Mouse (Mus musculus): ENCODE measurements around the gene Hmcn2.

The Hmcn2 gene

GRCm38 (mm10) chr2:31477234-31478161 lies 163.3 kb downstream of the Hmcn2 start:
- DNase-seq (ENCODE audit: low spot score in 2 of 2) = no peak

DNA sequence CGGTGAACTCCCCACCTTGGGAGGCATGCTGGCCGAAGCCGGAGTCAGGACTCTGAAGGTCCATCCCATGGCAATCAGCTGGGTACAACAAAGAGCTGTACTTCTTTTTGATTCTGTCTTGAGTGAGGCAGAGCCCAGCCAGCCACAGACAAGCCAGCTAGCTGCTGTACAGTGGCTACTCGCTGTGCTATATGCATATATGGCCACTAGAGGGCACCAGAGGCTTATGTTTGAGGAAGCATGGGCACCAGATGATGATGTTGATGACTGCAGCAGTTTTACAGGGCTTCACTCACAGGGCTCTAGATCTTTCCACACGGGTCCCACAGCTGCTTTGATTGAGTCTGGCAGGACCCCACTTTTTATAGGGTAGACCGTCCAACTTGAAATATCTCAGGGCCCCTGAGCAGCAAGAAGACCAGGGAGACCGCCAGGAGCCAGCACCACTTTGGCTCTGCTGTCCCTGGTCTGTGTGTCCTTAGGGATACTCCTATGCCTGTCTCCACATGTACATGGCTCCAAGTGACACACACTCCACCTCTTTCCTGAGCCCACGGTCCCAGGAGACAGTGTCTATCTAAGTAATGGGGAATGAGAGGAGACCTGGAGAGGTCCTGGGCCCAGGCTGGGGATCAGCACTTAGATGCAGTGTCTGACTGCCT lies 168.8 kb downstream of the Hmcn2 start:
- DNase-seq (ENCODE audit: low spot score in 2 of 2) = peak; percentile 69 to 88

- peak; percentile 67 to 70 for DNase-seq (ENCODE audit: low spot score in 2 of 2)
These were observed 170.0 kb downstream of the Hmcn2 start for GRCm38 (mm10) chr2:31484187-31484586.

DNA sequence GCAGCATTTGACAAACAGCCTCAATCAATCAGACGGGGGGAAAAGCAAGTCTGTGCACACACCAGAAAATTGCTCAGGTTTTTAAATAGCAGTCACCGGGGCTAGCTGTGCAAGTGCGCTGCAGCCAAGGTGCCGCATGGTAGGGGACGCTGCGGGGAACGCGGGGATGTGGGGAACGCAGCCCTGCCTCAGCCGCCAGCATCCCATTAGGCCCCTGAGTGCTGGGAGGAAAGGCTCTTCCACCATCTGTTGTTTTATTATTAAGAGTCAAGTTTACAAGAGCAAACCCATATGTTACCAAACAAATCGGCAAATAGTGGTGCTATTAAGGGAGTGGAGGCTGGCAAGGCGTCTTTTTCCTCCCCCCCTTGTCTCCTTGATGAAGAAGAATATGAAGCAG lies 175.0 kb downstream of the Hmcn2 start:
- no peak for DNase-seq (ENCODE audit: low spot score in 2 of 2)

- DNase-seq (ENCODE audit: low spot score in 2 of 2) = no peak
These were observed 176.3 kb downstream of the Hmcn2 start for GRCm38 (mm10) chr2:31490556-31490955.

DNA sequence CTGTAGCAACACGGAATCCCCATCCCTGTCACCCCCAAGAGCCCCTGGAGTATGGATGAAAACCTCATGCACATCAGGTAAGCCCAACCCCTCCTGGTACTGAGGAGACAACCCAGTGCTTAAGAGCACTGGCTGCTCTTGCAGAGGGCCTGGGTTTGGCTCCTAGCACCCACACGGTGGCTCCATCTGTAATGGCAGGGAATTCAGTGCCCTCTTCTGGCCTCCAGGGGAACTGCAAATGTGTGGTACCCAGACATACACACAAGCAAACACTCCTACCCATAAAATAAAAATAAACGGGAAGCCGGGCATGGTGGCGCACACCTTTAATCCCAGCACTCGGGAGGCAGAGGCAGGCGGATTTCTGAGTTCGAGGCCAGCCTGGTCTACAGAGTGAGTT lies 178.1 kb downstream of the Hmcn2 start:
- no peak for DNase-seq (ENCODE audit: low spot score in 2 of 2)

DNA sequence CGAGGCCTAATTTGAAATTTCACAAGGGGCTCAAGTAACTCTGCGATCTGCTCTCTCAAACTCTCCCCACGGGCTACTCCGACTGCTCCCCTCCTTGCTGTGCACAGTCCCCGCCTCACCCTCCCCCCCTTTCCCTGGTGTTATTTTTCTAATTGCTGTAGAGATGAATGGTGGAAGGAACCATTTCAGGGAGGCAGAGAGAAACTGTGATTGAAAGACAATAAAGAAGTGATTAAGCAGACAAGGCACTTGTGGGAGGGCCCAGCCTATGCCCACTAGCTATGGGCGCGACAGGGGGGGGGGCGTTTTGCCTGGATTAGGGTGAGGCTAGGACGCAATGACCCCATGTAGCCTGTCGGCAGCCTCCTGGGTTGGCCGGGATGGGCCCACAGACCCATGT lies 179.0 kb downstream of the Hmcn2 start:
- DNase-seq (ENCODE audit: low spot score in 2 of 2) = no peak

DNA sequence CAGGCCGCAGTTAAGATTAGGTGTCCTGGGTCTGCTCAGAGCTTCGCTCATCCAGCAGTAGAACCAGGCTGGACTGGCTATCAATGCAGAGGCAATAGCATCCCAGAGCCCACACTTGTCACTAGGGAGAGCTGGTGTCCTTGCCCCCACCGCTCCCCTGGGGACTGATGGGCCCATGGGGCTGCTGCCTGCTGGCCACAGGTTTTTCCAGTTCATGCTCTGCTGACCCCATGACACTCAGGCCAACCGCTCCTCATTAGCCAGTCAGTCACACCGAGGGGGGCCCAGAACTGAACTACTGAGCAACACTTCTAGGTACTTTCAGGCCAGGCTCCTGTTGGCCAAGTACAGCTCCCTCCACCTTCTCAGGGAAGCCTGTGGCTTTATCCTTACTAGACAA lies 180.1 kb downstream of the Hmcn2 start:
- DNase-seq (ENCODE audit: low spot score in 2 of 2) = no peak

GRCm38 (mm10) chr2:31495046-31495476 lies 180.8 kb downstream of the Hmcn2 start:
- DNase-seq (ENCODE audit: low spot score in 2 of 2) = no peak

- no peak for DNase-seq (ENCODE audit: low spot score in 2 of 2)
These were observed 181.9 kb downstream of the Hmcn2 start for GRCm38 (mm10) chr2:31496141-31496540.

DNA sequence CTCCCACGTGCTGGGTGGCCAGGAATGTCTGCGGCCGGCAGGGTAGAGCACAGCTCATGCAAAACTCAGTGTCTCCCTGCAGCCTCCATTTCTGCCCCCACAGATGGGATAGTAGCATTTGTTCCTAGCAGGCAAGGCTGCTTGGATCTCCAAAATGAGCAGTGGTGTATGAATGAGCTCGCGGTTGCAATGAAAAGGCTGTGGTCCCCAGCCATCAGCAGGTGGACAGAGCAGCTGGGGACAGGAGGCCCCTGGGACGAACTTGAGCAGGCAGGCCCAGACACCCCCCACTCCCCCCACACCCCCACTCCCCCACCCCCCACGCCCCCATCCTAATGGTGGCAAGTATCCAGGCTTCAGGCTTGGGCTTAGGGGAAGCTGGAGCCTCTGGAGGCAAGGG lies 182.9 kb downstream of the Hmcn2 start:
- no peak for DNase-seq (ENCODE audit: low spot score in 2 of 2)

GRCm38 (mm10) chr2:31497635-31498034 lies 183.4 kb downstream of the Hmcn2 start:
- no peak for DNase-seq (ENCODE audit: low spot score in 2 of 2)

DNA sequence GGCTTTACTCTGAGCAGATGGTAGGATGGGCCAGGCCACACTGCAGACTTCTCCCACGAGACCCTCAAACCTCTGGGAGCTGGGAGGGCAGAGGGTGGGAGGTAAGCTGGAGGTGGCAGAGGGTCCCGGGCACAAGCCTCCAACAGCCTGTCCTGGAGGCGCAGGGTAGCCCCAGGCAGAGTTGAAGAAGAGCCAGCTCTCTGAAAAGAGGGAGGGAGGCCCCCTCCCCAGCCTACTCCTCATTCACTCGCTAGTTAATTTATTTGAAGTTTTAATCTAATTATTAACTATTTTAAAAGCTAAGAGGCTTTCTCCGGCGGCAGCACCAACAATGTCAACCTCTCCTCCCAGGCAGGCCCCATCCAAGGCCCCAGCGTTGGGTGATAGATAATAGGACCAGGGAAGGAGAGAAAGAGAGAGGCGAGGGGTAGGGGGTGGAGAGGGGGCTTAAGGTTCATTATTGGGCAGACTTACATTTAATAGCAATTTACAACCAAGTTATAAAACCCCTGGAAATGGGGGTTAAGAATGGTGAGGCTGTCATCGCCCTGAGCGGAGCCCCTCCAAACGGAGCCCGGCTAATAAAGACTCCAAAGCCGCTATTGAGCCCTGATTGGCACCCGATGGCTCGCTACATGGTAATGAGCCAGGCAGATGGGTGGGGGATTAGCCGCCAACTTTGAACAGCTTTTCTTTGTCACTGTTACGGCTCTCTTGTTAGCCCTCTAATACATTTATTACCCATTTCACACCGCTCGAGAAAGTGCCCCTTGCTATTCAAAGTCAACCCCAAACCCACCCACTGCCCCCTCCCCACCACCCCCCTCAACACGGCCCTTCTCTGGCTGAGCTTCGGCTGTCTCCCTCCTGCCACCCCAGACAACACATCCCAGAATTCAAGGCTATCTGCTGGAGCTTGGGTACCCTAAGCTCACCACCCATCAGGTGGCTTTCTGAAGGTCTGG lies 185.4 kb downstream of the Hmcn2 start:
- no peak for DNase-seq (ENCODE audit: low spot score in 2 of 2)

- no peak for DNase-seq (ENCODE audit: low spot score in 2 of 2)
These were observed 186.3 kb downstream of the Hmcn2 start for GRCm38 (mm10) chr2:31500292-31501204.

GRCm38 (mm10) chr2:31501448-31502130 lies 187.4 kb downstream of the Hmcn2 start:
- no peak for DNase-seq (ENCODE audit: low spot score in 2 of 2)

DNA sequence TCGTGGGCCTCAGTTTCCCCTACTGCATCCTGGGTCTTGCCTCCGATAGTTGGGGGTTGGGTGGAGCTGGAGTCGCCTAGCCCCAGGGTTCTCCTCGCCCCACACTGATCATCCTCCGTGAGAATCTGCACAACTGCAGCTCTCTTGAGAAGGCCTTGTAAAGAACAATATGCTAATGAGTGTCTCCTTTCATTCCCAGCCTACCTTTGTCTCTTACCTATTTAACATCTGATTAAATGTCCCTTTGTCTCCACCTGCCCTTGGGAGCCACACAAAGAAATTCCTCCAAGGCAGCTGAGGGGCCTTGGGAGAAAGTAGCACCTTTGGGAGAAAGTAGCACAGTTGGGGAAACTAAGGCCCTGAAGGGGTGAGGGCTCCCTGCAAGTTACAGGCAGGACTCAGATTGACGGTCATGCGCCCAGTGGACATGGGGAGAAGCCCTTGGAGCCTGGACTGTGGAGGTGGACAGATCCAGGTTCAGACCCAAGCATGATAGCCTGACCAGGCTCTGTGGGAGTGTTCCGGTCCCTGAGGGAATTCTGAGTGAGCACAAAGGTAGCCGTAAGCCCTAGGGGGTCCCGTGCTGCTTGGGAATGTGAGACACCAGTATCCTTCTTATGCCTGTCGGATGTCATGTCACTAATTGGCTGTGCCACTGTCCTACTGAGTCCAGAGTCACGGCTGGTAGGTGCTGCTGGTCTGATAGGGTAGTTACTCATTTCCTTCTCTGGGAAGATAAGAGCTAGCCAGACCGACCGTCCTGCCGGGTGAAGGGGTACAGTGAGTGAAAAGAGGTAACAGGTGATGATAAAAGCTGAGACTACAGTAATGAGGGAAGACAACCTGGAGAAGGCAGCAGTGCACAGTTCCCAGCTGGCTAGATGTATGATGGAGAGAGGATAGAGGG lies 188.7 kb downstream of the Hmcn2 start:
- no peak for DNase-seq (ENCODE audit: low spot score in 2 of 2)

DNA sequence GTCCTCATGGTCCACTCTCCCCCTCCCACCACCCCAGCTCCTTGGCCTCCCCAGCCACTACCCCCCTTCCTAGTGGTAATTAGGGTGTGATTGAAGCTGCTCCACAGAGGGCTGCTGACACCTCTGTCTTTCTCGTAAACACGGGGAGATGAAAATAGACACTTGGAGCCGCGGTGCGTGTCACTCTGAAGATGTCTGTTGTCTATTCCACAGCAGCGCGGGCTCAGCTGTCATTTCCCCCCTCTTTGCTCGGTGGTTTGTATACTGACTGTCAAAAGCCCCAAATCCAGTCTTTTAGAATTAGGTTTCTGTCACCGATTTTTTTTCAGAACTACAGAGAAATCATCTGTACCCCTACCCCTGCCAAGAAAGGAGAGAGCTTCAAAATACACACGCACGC lies 191.3 kb downstream of the Hmcn2 start:
- no peak for DNase-seq (ENCODE audit: low spot score in 2 of 2)

GRCm38 (mm10) chr2:31508851-31509250 lies 194.6 kb downstream of the Hmcn2 start:
- DNase-seq (ENCODE audit: low spot score in 2 of 2) = no peak
